Mouse (Mus musculus) midbrain, postnatal 0 days (tissue): ENCODE data around the gene 1700067P10Rik. TPM values are rescaled to one million over a fixed set of nuclear protein-coding genes. Genes with fewer than 3 reads are reported as not detected.
A peak's percentile ranks its signal among the peaks of the same experiment; 100 is the strongest.

Experiments
- ATAC-seq: fragments of 200-750 bp; cut with Nextera tagmentation; 2 replicates; pipeline ENCODE4 v1.8.0; 2017; ENCODE audit warnings: moderate number of reproducible peaks, mild to moderate bottlenecking, moderate TSS enrichment, moderate library complexity; ENCODE audit not compliant: low FRiP score
- DNase-seq: peaks from one replicate; pipeline ENCODE4 v3.0.0-alpha.2; 2015; ENCODE audit warnings: low spot score
- H3K27ac ChIP-seq: fragments of 300-500 bp; sonication (generic); 2 replicates; pipeline ENCODE4 v1.5.1; 2014; ENCODE audit warnings: low read depth, mild to moderate bottlenecking, low read length, mixed read lengths
- H3K27me3 ChIP-seq: fragments of 300-500 bp; sonication (generic); 2 replicates; pipeline ENCODE4 v1.6.1; 2014; ENCODE audit warnings: low read length, control low read depth, mixed read lengths; ENCODE audit not compliant: insufficient read depth
- H3K36me3 ChIP-seq: fragments of 300-500 bp; sonication (generic); 2 replicates; pipeline ENCODE4 v1.6.1; 2014; ENCODE audit warnings: low read length, control low read depth, mixed read lengths; ENCODE audit not compliant: insufficient read depth
- H3K4me1 ChIP-seq: fragments of 300-500 bp; sonication (generic); 2 replicates; pipeline ENCODE4 v1.6.1; 2014; ENCODE audit warnings: mild to moderate bottlenecking, control low read depth, antibody characterized with exemption, low read length, mixed read lengths; ENCODE audit not compliant: insufficient read depth
- H3K4me2 ChIP-seq: fragments of 300-500 bp; sonication (generic); 2 replicates; pipeline ENCODE4 v1.6.1; 2014; ENCODE audit warnings: low read depth, mild to moderate bottlenecking, low read length, mixed read lengths; ENCODE audit not compliant: poor library complexity, severe bottlenecking
- H3K4me3 ChIP-seq: fragments of 300-500 bp; sonication (generic); 2 replicates; pipeline ENCODE4 v1.5.1; 2014; ENCODE audit warnings: low read depth, mild to moderate bottlenecking, low read length, moderate library complexity
- H3K9ac ChIP-seq: fragments of 300-500 bp; sonication (generic); replicated peaks from 2 replicates; pipeline ENCODE4 v1.6.1; 2014; ENCODE audit warnings: mild to moderate bottlenecking, low read length, moderate library complexity, mixed read lengths; ENCODE audit not compliant: poor library complexity, severe bottlenecking
- H3K9me3 ChIP-seq: fragments of 300-500 bp; sonication (generic); 2 replicates; pipeline ENCODE4 v1.6.1; 2016; ENCODE audit warnings: low read length, control low read depth
- CTCF ChIP-seq: IDR thresholded peaks from 2 replicates; pipeline ENCODE4 v1.5.1; 2016; ENCODE audit warnings: antibody characterized with exemption, mild to moderate bottlenecking
- WGBS: fragments of 180-500 bp; shearing (Covaris S2); extraction: QIAGEN DNeasy Blood & Tissue Kit; methylation state at CpG from one replicate; pipeline ENCODE4 v1.1.7; 2014; 5-methylcytosine and 5-hydroxymethylcytosine counted together
- polyA plus RNA-seq: library from polyadenylated mRNA; unstranded; fragments of >200 nt; fragmentation: Nextera tagmentation; extraction: Ambion mirVana; gene quantifications from 2 replicates; pipeline ENCODE4 v1.2.1, GENCODE M21; 2015
- total RNA-seq: library from RNA; depleted of rRNA; stranded (reverse); fragments of >200 nt; gene quantifications from 2 replicates; pipeline ENCODE4 v1.2.3, GENCODE M21; 2014

1700067P10Rik gene
- total and polyA plus RNA-seq, 2 experiments from 2014 or later = not detected

DNA sequence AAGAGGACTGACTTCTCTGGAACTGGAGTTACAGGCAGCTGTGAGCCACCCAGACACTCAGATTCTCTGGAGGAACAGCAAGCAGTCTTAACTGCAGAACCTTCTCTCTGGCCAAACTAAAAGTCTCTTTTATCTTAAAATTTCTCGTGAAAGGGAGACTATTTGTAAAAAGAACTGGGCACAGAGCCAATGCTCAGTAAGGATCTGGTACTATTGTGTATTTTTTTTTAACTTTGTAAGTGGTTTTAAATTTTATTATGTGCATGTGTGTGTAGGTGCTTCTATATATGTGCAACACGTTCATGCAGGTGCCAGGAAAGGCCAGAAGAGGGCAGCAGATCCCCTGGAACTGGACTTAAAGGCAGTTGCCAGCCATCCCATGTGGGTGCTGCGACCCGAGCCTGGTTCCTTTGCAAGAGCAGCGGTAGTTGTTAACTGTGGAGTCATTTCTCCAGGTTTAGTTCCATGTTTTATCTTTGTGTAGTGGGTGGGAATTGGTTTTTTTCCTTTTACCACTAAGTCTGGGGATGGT, 4.2 kb downstream of the 1700067P10Rik start:
- Histone ChIP-seq H3K27ac (no peak overlapping the region), H3K9me3 (no peaks in the 10 kb centered on the region), H3K4me3 (no peak overlapping the region), H3K4me2 (no peak overlapping the region), H3K36me3 (no peaks in the 10 kb centered on the region), H3K4me1 (peaks cover 4% of the 10 kb centered on the region; the same call in 1 of the 2 replicates), H3K27me3 (peaks cover 30% of the 10 kb centered on the region), H3K9ac (no peak overlapping the region)
- DNase-seq (no peak), ATAC-seq (no peak)
- peak; percentile 36 for TF ChIP-seq CTCF
- WGBS = 75% methylated on average over 5 of the region's 5 CpGs

DNA sequence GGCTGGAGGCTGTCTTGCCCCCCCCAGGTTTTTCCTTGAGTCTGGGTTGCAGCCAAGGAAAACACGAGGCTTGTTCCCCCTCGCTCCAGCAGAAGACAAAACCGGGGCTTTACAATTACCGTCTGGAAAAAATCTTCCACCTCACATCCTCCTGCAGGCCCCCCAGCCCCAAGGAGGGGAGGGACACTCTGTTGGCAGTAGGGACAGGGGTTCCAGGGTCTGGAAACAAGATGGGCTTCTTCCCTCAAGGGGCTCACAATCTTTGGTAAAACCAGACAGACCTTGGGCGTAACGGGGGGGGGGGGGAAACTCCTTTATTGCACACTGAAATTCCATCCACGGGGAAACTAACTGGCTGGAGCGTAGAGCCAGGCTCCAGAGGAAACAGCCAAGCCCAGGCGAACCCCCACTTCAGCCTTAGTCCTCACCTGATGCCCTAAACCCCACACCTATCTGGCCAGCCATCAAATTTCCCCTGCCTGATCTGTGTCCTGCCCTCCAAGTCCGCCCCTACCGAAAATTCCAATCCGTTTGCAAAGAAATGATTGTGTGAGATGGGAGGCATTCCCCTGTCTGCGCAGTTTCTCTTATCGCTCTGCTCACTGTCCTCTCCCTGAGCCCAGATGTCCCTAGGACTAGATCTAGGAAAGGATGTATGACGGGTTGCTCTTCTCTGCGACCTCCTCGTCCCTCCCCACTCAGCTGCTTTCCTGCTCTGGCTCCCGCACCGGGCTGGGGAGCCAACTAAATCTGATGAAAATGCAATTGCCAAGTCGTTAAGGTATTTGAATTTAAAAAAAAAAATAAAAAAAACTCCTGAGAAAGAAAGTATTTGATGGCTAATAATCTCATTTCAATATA, 5.9 kb downstream of the 1700067P10Rik start:
- H3K27ac ChIP-seq = no peak overlapping the region
- H3K27me3 ChIP-seq = peaks cover 46% of the 10 kb centered on the region
- WGBS = 9% methylated on average over 20 of the region's 20 CpGs

GRCm38 (mm10) chr17:48095718-48096121, 6.6 kb downstream of the 1700067P10Rik start:
- H3K27me3 ChIP-seq = peaks cover 46% of the 10 kb centered on the region

More for the DNA sequence above, 5.9 kb downstream of the 1700067P10Rik start:
- Histone ChIP-seq H3K9ac (no peak overlapping the region), H3K4me2 (no peak overlapping the region; the same call in 1 of the 2 replicates), H3K9me3 (no peaks in the 10 kb centered on the region), H3K36me3 (no peaks in the 10 kb centered on the region), H3K4me1 (peaks cover 4% of the 10 kb centered on the region; the same call in 1 of the 2 replicates), H3K4me3 (no peak overlapping the region)
- TF ChIP-seq CTCF = no peak
- ATAC-seq (no peak), DNase-seq (no peak)

GRCm38 (mm10) chr17:48096321-48096720, 7.2 kb downstream of the 1700067P10Rik start:
- no peak for ATAC-seq
- Histone ChIP-seq H3K36me3 (no peaks in the 10 kb centered on the region), H3K27ac (no peak overlapping the region), H3K4me2 (no peak overlapping the region; the same call in 1 of the 2 replicates), H3K27me3 (peaks cover 46% of the 10 kb centered on the region), H3K9ac (no peak overlapping the region), H3K4me3 (no peak overlapping the region), H3K4me1 (peaks cover 4% of the 10 kb centered on the region; the same call in 1 of the 2 replicates), H3K9me3 (no peaks in the 10 kb centered on the region)
- 9% methylated on average over 17 of the region's 17 CpGs for WGBS
- DNase-seq = no peak
- no peak for TF ChIP-seq CTCF

More at GRCm38 (mm10) chr17:48095718-48096121, 6.6 kb downstream of the 1700067P10Rik start:
- no peaks in the 10 kb centered on the region for H3K36me3 ChIP-seq
- ATAC-seq = no peak
- TF ChIP-seq CTCF = no peak
- no peak for DNase-seq
- H3K4me3 ChIP-seq = no peak overlapping the region
- no peak overlapping the region for H3K9ac ChIP-seq
- H3K27ac ChIP-seq = no peak overlapping the region
- no peaks in the 10 kb centered on the region for H3K9me3 ChIP-seq
- 1% methylated on average over 26 of the region's 26 CpGs for WGBS
- H3K4me1 ChIP-seq = peaks cover 4% of the 10 kb centered on the region; the same call in 1 of the 2 replicates
- H3K4me2 ChIP-seq = peak overlapping the region; percentile 10; the same call in 1 of the 2 replicates

GRCm38 (mm10) chr17:48097011-48097742, 8.1 kb downstream of the 1700067P10Rik start:
- TF ChIP-seq CTCF = peak; percentile 70
- 2% methylated on average over 38 of the region's 41 CpGs for WGBS
- Histone ChIP-seq H3K9ac (no peak overlapping the region), H3K4me2 (peak overlapping the region; percentile 32), H3K27ac (no peak overlapping the region), H3K4me3 (peak overlapping the region; percentile 28), H3K36me3 (no peaks in the 10 kb centered on the region), H3K9me3 (no peaks in the 10 kb centered on the region), H3K4me1 (peaks cover 4% of the 10 kb centered on the region; the same call in 1 of the 2 replicates), H3K27me3 (peaks cover 46% of the 10 kb centered on the region)
- ATAC-seq (peak; percentile 9; the same call in 1 of the 2 replicates), DNase-seq (peak; percentile 74)
